Mouse (Mus musculus) thymus, postnatal 10 days (tissue): ENCODE data around the gene Slamf1.

Source experiments
- DNase-seq, 2 experiments: peaks; one replicate each; pipeline ENCODE4 v3.0.0; 2021; ENCODE audit warnings: low spot score in 2 of 2

The Slamf1 gene

GRCm38 (mm10) chr1:171766898-171767297 lies at the start of gene Slamf1:
Gene Slamf1, plus strand, starts transcription at chr1:171767127.
- peak; percentile 65 to 73 for DNase-seq

GRCm38 (mm10) chr1:171731195-171731594 lies 35.7 kb upstream of the Slamf1 start:
- DNase-seq, result no peak

- DNase-seq, result no peak
Observed at GRCm38 (mm10) chr1:171734898-171735297, 32.0 kb upstream of the Slamf1 start.

- DNase-seq, result no peak
Observed at GRCm38 (mm10) chr1:171748127-171748969, 18.6 kb upstream of the Slamf1 start.

GRCm38 (mm10) chr1:171761853-171762448 lies 5.0 kb upstream of the Slamf1 start:
- no peak for DNase-seq

GRCm38 (mm10) chr1:171770996-171771395 lies 4.1 kb downstream of the Slamf1 start:
- DNase-seq, result no peak

GRCm38 (mm10) chr1:171772121-171772735 lies 5.3 kb downstream of the Slamf1 start:
- DNase-seq, result no peak

GRCm38 (mm10) chr1:171773232-171773989 lies 6.5 kb downstream of the Slamf1 start:
- no peak for DNase-seq

- DNase-seq, result no peak
Observed at GRCm38 (mm10) chr1:171774266-171774665, 7.3 kb downstream of the Slamf1 start.

- DNase-seq, result no peak
Observed at GRCm38 (mm10) chr1:171774678-171775077, 7.8 kb downstream of the Slamf1 start.

- DNase-seq, result no peak
Observed at GRCm38 (mm10) chr1:171775781-171776180, 8.9 kb downstream of the Slamf1 start.

GRCm38 (mm10) chr1:171777026-171777425 lies 10.1 kb downstream of the Slamf1 start:
- DNase-seq, result peak; percentile 67 to 72

GRCm38 (mm10) chr1:171782287-171782915 lies 15.5 kb downstream of the Slamf1 start:
- peak; percentile 69 to 79 for DNase-seq

- DNase-seq, result no peak
Observed at GRCm38 (mm10) chr1:171785871-171786270, 18.9 kb downstream of the Slamf1 start.

GRCm38 (mm10) chr1:171787281-171788015 lies 20.5 kb downstream of the Slamf1 start:
- DNase-seq, result no peak

- DNase-seq, result peak in 1 of 2 experiments; percentile 42
Observed at GRCm38 (mm10) chr1:171788461-171789283, 21.7 kb downstream of the Slamf1 start.

GRCm38 (mm10) chr1:171789407-171789806 lies 22.5 kb downstream of the Slamf1 start:
- no peak for DNase-seq

GRCm38 (mm10) chr1:171791491-171791890 lies 24.6 kb downstream of the Slamf1 start:
- DNase-seq, result no peak

- DNase-seq, result no peak
Observed at GRCm38 (mm10) chr1:171796185-171796584, 29.3 kb downstream of the Slamf1 start.

GRCm38 (mm10) chr1:171797840-171798239 lies 30.9 kb downstream of the Slamf1 start:
- no peak for DNase-seq
